Mouse (Mus musculus): ENCODE data around the gene H2-M2. TPM values are rescaled to one million over a fixed set of nuclear protein-coding genes. Genes with fewer than 3 reads are reported as not detected.
"Not testable (repeated sequence)": the region's sequence is repeated elsewhere in the genome, so short reads cannot be mapped to it uniquely, and the experiment has no call there.

H2-M2 gene
- not detected in 2 replicates for polyA plus RNA-seq (2014; fragmentation: Nextera tagmentation; extraction: Ambion mirVana)

GRCm38 (mm10) chr17:37483452-37483851 lies at the start of gene H2-M2:
H2-M2 (minus strand) TSS chr17:37483552.
- Histone ChIP-seq H3K9me3 (ENCODE audit: control insufficient read depth, low read length) (no peaks in the 10 kb centered on the region), H3K4me2 (ENCODE audit: low read length) (no peak within 1 kb of the TSS)

DNA sequence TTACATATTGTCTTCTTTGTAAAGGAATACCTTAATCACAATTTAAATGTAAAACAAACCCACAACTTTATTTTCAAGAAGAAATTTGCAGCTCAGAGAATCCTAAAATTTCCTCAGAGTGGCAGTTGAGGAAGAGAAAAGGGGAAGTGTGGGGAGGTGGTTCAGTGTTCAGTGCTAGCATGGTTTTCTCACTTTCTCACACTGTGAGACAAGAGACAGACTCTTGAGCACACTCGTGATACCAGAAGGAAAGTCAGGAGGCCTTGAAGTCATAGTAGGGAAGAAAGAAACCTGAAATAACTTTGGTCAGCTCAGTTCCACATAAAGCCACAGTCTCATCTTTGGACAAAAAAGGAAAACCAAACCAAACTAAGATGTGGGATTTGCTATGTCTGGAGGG lies 42.1 kb upstream of the H2-M2 start:
- not testable (repeated sequence) for H3K36me3 ChIP-seq (ENCODE audit: control insufficient read depth, insufficient read depth, low read length); H3K4me3 ChIP-seq (ENCODE audit: low read depth, low read length)

More at GRCm38 (mm10) chr17:37483452-37483851, at the start of gene H2-M2:
- H3K36me3 ChIP-seq (ENCODE audit: control insufficient read depth, insufficient read depth, low read length) = no peaks in the 10 kb centered on the region
- ATAC-seq (replicated peaks; ENCODE audit: low FRiP score, low TSS enrichment, low read depth) (no peak), DNase-seq (ENCODE audit: low spot score) (no peak)
- no peak within 1 kb of the TSS for H3K4me3 ChIP-seq (ENCODE audit: low read depth, low read length)
- H3K9ac ChIP-seq (ENCODE audit: low read length) = no peak within 1 kb of the TSS
- H3K4me1 ChIP-seq (replicated peaks; ENCODE audit: control insufficient read depth, insufficient read depth, low read length) = no peaks in the 10 kb centered on the region
- no peaks in the 10 kb centered on the region for H3K27me3 ChIP-seq (replicated peaks; ENCODE audit: control insufficient read depth, insufficient read depth, low read length)
- no peak within 1 kb of the TSS for H3K27ac ChIP-seq (ENCODE audit: low read depth)
- 88% methylated on average over 2 of the region's 2 CpGs for WGBS

DNA sequence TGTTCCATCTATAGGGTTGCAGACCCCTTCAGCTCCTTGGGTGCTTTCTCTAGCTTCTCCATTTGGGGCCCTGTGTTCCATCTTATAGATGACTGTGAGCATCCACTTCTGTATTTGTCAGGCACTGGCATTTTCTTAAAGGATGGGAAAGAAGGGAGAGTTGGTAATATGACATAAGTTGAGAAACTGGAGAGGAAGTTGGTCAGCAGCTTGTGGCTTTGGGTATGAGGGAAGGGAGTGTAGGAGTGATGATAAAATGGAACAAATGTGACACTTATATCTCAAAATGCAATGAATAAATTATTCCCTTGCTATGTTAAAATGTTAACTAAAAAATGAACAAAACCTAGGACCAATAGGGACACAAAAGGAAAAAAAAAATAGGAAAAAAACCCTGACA lies 41.3 kb upstream of the H2-M2 start:
- not testable (repeated sequence) for H3K9me3 ChIP-seq (ENCODE audit: control insufficient read depth, low read length); DNase-seq (ENCODE audit: low spot score); H3K27ac ChIP-seq (ENCODE audit: low read depth); ATAC-seq (replicated peaks; ENCODE audit: low FRiP score, low TSS enrichment, low read depth); H3K27me3 ChIP-seq (replicated peaks; ENCODE audit: control insufficient read depth, insufficient read depth, low read length); H3K36me3 ChIP-seq (ENCODE audit: control insufficient read depth, insufficient read depth, low read length); H3K9ac ChIP-seq (ENCODE audit: low read length); H3K4me3 ChIP-seq (ENCODE audit: low read depth, low read length); H3K4me1 ChIP-seq (replicated peaks; ENCODE audit: control insufficient read depth, insufficient read depth, low read length); H3K4me2 ChIP-seq (ENCODE audit: low read length)

More for the DNA sequence above, 42.1 kb upstream of the H2-M2 start:
- not testable (repeated sequence) for H3K4me1 ChIP-seq (replicated peaks; ENCODE audit: control insufficient read depth, insufficient read depth, low read length); DNase-seq (ENCODE audit: low spot score); H3K9ac ChIP-seq (ENCODE audit: low read length); ATAC-seq (replicated peaks; ENCODE audit: low FRiP score, low TSS enrichment, low read depth); H3K9me3 ChIP-seq (ENCODE audit: control insufficient read depth, low read length); H3K4me2 ChIP-seq (ENCODE audit: low read length); H3K27ac ChIP-seq (ENCODE audit: low read depth); H3K27me3 ChIP-seq (replicated peaks; ENCODE audit: control insufficient read depth, insufficient read depth, low read length)
- WGBS = 52% methylated on average over 1 of the region's 1 CpGs

- H3K27me3 ChIP-seq (replicated peaks; ENCODE audit: control insufficient read depth, insufficient read depth, low read length) = no peaks in the 10 kb centered on the region
- no peaks in the 10 kb centered on the region for H3K9me3 ChIP-seq (ENCODE audit: control insufficient read depth, low read length)
- H3K4me3 ChIP-seq (ENCODE audit: low read depth, low read length) = no peak within 1 kb of the TSS
- 87% methylated on average over 4 of the region's 4 CpGs for WGBS
- H3K4me2 ChIP-seq (ENCODE audit: low read length) = no peak within 1 kb of the TSS
- no peak for ATAC-seq (replicated peaks; ENCODE audit: low FRiP score, low TSS enrichment, low read depth)
- H3K27ac ChIP-seq (ENCODE audit: low read depth) = no peak within 1 kb of the TSS
- no peak for DNase-seq (ENCODE audit: low spot score)
- no peaks in the 10 kb centered on the region for H3K36me3 ChIP-seq (ENCODE audit: control insufficient read depth, insufficient read depth, low read length)
- H3K9ac ChIP-seq (ENCODE audit: low read length) = no peak within 1 kb of the TSS
- no peaks in the 10 kb centered on the region for H3K4me1 ChIP-seq (replicated peaks; ENCODE audit: control insufficient read depth, insufficient read depth, low read length)
These were observed 24.4 kb upstream of the H2-M2 start, which contains the start of gene Olfr111 for GRCm38 (mm10) chr17:37507730-37508129. Olfr111 (plus strand) TSS chr17:37508030.

DNA sequence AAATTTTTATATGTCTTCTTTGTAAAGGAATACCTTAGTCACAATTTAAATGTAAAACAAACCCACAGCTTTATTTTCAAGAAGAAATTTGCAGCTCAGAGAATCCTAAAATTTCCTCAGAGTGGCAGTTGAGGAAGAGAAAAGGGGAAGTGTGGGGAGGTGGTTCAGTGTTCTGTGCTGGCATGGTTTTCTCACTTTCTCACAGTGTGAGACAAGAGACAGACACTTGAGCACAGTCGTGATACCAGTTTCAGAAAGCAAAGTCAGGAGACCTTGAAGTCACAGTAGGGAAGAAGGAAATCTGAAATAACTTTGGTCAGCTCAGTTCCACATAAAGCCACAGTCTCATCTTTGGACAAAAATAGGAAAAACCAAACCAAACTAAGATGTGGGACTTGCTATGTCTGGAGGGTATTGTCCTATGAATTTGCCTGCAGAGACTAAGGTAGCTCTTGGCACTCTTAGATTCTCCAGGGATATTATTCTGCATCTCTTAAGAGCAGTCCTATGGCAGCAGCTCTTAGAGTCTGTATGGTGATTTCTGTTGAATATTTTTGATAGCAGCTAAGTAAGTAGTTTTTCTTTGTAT lies 8.7 kb upstream of the H2-M2 start, which contains the start of gene Olfr110:
Gene Olfr110 (plus strand): TSS at position 539 of the 589 bp plus-strand sequence.
- H3K4me3 ChIP-seq (ENCODE audit: low read depth, low read length) = no peak within 1 kb of the TSS
- no peak within 1 kb of the TSS for H3K27ac ChIP-seq (ENCODE audit: low read depth)
- H3K4me2 ChIP-seq (ENCODE audit: low read length) = no peak within 1 kb of the TSS
- no peaks in the 10 kb centered on the region for H3K36me3 ChIP-seq (ENCODE audit: control insufficient read depth, insufficient read depth, low read length)
- no peak within 1 kb of the TSS for H3K9ac ChIP-seq (ENCODE audit: low read length)
- DNase-seq (ENCODE audit: low spot score) = no peak
- H3K4me1 ChIP-seq (replicated peaks; ENCODE audit: control insufficient read depth, insufficient read depth, low read length) = no peaks in the 10 kb centered on the region
- no peaks in the 10 kb centered on the region for H3K27me3 ChIP-seq (replicated peaks; ENCODE audit: control insufficient read depth, insufficient read depth, low read length)
- no peak for ATAC-seq (replicated peaks; ENCODE audit: low FRiP score, low TSS enrichment, low read depth)
- WGBS = 45% methylated on average over 1 of the region's 1 CpGs
- H3K9me3 ChIP-seq (ENCODE audit: control insufficient read depth, low read length) = no peaks in the 10 kb centered on the region

DNA sequence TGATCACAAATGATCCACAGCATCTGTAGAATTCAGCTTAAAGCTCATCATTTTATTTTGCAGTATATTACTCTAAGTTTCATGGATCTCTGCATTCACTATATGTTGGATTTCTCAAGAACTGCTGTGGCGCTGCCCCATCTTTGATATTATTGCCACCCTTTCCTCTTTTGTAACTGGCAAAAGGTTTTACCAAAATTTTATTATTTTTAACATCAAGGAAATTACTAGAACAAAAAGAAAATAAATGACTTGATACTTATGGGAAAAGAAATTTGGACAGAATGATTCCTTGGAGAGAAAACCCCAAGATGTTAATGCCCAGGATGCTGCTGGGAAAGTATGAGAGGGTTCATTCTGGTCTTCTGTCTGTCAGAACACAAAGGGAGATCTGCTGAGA lies 24.7 kb downstream of the H2-M2 start, which contains the start of gene Olfr109:
Gene Olfr109 (plus strand): TSS at position 301 of the 400 bp plus-strand sequence.
- WGBS = 100% methylated on average over 1 of the region's 1 CpGs
- Histone ChIP-seq H3K4me1 (replicated peaks; ENCODE audit: control insufficient read depth, insufficient read depth, low read length) (no peaks in the 10 kb centered on the region), H3K9ac (ENCODE audit: low read length) (no peak within 1 kb of the TSS), H3K36me3 (ENCODE audit: control insufficient read depth, insufficient read depth, low read length) (no peaks in the 10 kb centered on the region), H3K27me3 (replicated peaks; ENCODE audit: control insufficient read depth, insufficient read depth, low read length) (no peaks in the 10 kb centered on the region), H3K4me3 (ENCODE audit: low read depth, low read length) (no peak within 1 kb of the TSS), H3K4me2 (ENCODE audit: low read length) (no peak within 1 kb of the TSS), H3K27ac (ENCODE audit: low read depth) (no peak within 1 kb of the TSS), H3K9me3 (ENCODE audit: control insufficient read depth, low read length) (no peaks in the 10 kb centered on the region)
- ATAC-seq (replicated peaks; ENCODE audit: low FRiP score, low TSS enrichment, low read depth) = no peak
- DNase-seq (ENCODE audit: low spot score) = no peak

GRCm38 (mm10) chr17:37445180-37445579 lies 38.2 kb downstream of the H2-M2 start, which contains the start of gene Olfr108:
Olfr108 (plus strand) TSS chr17:37445480.
- 79% methylated on average over 1 of the region's 1 CpGs for WGBS

More at GRCm38 (mm10) chr17:37445180-37445579, 38.2 kb downstream of the H2-M2 start, which contains the start of gene Olfr108:
- H3K36me3 ChIP-seq (ENCODE audit: control insufficient read depth, insufficient read depth, low read length) = no peaks in the 10 kb centered on the region
- H3K27ac ChIP-seq (ENCODE audit: low read depth) = no peak within 1 kb of the TSS
- no peak within 1 kb of the TSS for H3K4me3 ChIP-seq (ENCODE audit: low read depth, low read length)
- DNase-seq (ENCODE audit: low spot score) = no peak
- no peaks in the 10 kb centered on the region for H3K4me1 ChIP-seq (replicated peaks; ENCODE audit: control insufficient read depth, insufficient read depth, low read length)
- H3K9ac ChIP-seq (ENCODE audit: low read length) = no peak within 1 kb of the TSS
- no peak for ATAC-seq (replicated peaks; ENCODE audit: low FRiP score, low TSS enrichment, low read depth)
- no peaks in the 10 kb centered on the region for H3K9me3 ChIP-seq (ENCODE audit: control insufficient read depth, low read length)
- no peaks in the 10 kb centered on the region for H3K27me3 ChIP-seq (replicated peaks; ENCODE audit: control insufficient read depth, insufficient read depth, low read length)
- H3K4me2 ChIP-seq (ENCODE audit: low read length) = no peak within 1 kb of the TSS

Data from intestine, embryonic 14.5 days (tissue).